Mouse (Mus musculus) urinary bladder, adult 2 months (tissue): ENCODE measurements around the gene Entr1. TPM values are rescaled to one million over a fixed set of nuclear protein-coding genes. Genes with fewer than 3 reads are reported as not detected.

Experiments used
- DNase-seq: peaks from one replicate; pipeline ENCODE4 v3.0.0; 2022; ENCODE audit warnings: low spot score
- polyA plus RNA-seq: library from polyadenylated mRNA; depleted of rRNA; stranded (reverse); fragments of >200 nt; gene quantifications from 2 replicates; pipeline ENCODE4 v1.2.3, GENCODE M21; 2012; rRNA removed

The Entr1 gene
- polyA plus RNA-seq: 115 and 140 TPM in 2 replicates

- DNase-seq: peak; percentile 78
These were observed at the start of gene Entr1, which contains the start of gene Pmpca for GRCm38 (mm10) chr2:26389154-26389690. Entr1 (minus strand) TSS chr2:26389316. Pmpca (plus strand) TSS chr2:26389339.

- DNase-seq: no peak
These were observed 49.3 kb upstream of the Entr1 start for GRCm38 (mm10) chr2:26438373-26438772.

- DNase-seq: no peak
These were observed 48.1 kb upstream of the Entr1 start for GRCm38 (mm10) chr2:26437221-26437620.

GRCm38 (mm10) chr2:26434791-26435572 lies 45.9 kb upstream of the Entr1 start:
- DNase-seq: no peak

- DNase-seq: no peak
These were observed 40.7 kb upstream of the Entr1 start for GRCm38 (mm10) chr2:26429851-26430250.

GRCm38 (mm10) chr2:26424541-26424940 lies 35.4 kb upstream of the Entr1 start:
- DNase-seq: no peak

GRCm38 (mm10) chr2:26423086-26423485 lies 34.0 kb upstream of the Entr1 start:
- DNase-seq: no peak

- DNase-seq: no peak
These were observed 32.9 kb upstream of the Entr1 start for GRCm38 (mm10) chr2:26421969-26422368.

- DNase-seq: no peak
These were observed 29.0 kb upstream of the Entr1 start for GRCm38 (mm10) chr2:26418120-26418519.

- DNase-seq: no peak
These were observed 27.9 kb upstream of the Entr1 start for GRCm38 (mm10) chr2:26417066-26417465.

- DNase-seq: no peak
These were observed 21.9 kb upstream of the Entr1 start for GRCm38 (mm10) chr2:26410931-26411411.

- DNase-seq: no peak
These were observed 21.0 kb upstream of the Entr1 start for GRCm38 (mm10) chr2:26410091-26410490.

GRCm38 (mm10) chr2:26409362-26409761 lies 20.2 kb upstream of the Entr1 start:
- DNase-seq: no peak

GRCm38 (mm10) chr2:26408515-26409356 lies 19.6 kb upstream of the Entr1 start, which contains the start of gene Inpp5e:
Inpp5e (minus strand) TSS chr2:26409203.
- DNase-seq: peak; percentile 100

GRCm38 (mm10) chr2:26403306-26403705 lies 14.2 kb upstream of the Entr1 start:
- DNase-seq: no peak

GRCm38 (mm10) chr2:26402265-26402664 lies 13.1 kb upstream of the Entr1 start:
- no peak for DNase-seq

- no peak for DNase-seq
These were observed 11.9 kb upstream of the Entr1 start for GRCm38 (mm10) chr2:26401023-26401422.

GRCm38 (mm10) chr2:26400296-26400695 lies 11.2 kb upstream of the Entr1 start:
- no peak for DNase-seq

GRCm38 (mm10) chr2:26399647-26400046 lies 10.5 kb upstream of the Entr1 start:
- no peak for DNase-seq

GRCm38 (mm10) chr2:26398978-26399377 lies 9.9 kb upstream of the Entr1 start:
- DNase-seq: no peak

- no peak for DNase-seq
These were observed 2.5 kb upstream of the Entr1 start for GRCm38 (mm10) chr2:26391617-26392016.

- no peak for DNase-seq
These were observed 1.8 kb upstream of the Entr1 start for GRCm38 (mm10) chr2:26390954-26391353.
